Comparison of ENCODE assay signal across 10 mouse cellular contexts in genomic region chr11:5283987-5284386, GRCm38 (mm10).
"Had no signal": no experiment of that assay in that cellular context is flagged by ENCODE, and none has a peak within 500 bp of the region (broad histone marks: within the 10 kb centered on the region; RNA-seq: fewer than 3 reads in every experiment).

No protein-coding gene starts in this region.

- H3K4me2 ChIP-seq: lung, embryonic 15.5 days; midbrain, embryonic 13.5 days; stomach, embryonic 15.5 days had no signal

- DNase-seq: kidney, adult 18-20 months; kidney, postnatal 4 days; right cerebral cortex, postnatal 14 days; thymus, postnatal 36 days had no signal

- H3K9me3 ChIP-seq: limb, embryonic 10.5 days; lung, embryonic 15.5 days; midbrain, embryonic 13.5 days; stomach, embryonic 15.5 days had no signal

- ATAC-seq: midbrain, embryonic 13.5 days had no signal

- H3K27me3 ChIP-seq: lung, embryonic 15.5 days; midbrain, embryonic 13.5 days; stomach, embryonic 15.5 days had no signal

- H3K4me3 ChIP-seq: left cerebral cortex, adult 2 months; limb, embryonic 10.5 days; lung, embryonic 15.5 days; midbrain, embryonic 13.5 days; stomach, embryonic 15.5 days had no signal

- H3K4me1 ChIP-seq: limb, embryonic 10.5 days; lung, embryonic 15.5 days; midbrain, embryonic 13.5 days; stomach, embryonic 15.5 days had no signal

- H3K9ac ChIP-seq: liver, embryonic 14.5 days; lung, embryonic 15.5 days; midbrain, embryonic 13.5 days; stomach, embryonic 15.5 days had no signal

- H3K27ac ChIP-seq: left cerebral cortex, adult 2 months; limb, embryonic 10.5 days; liver, embryonic 14.5 days; lung, embryonic 15.5 days; midbrain, embryonic 13.5 days; stomach, embryonic 15.5 days had no signal
